ENCODE assay signal across 35 mouse cellular contexts in genomic region chr4:107063214-107063613, GRCm38 (mm10). TPM values are rescaled to one million over a fixed set of nuclear protein-coding genes. Genes with fewer than 3 reads are reported as not detected.
"Had no signal": no experiment of that assay in that cellular context is flagged by ENCODE, and none has a peak within 500 bp of the region (broad histone marks: within the 10 kb centered on the region; RNA-seq: fewer than 3 reads in every experiment).

No protein-coding gene starts in this region.

- H3K4me3 ChIP-seq: embryonic facial prominence, embryonic 10.5 days; embryonic facial prominence, embryonic 12.5 days; embryonic facial prominence, embryonic 13.5 days; embryonic facial prominence, embryonic 15.5 days; erythroblast, embryonic 14.5 days; forebrain, embryonic 10.5 days; forebrain, embryonic 13.5 days; forebrain, embryonic 15.5 days; gastrocnemius, adult 2 months; heart, adult 2 months; heart, embryonic 10.5 days had no signal

- DNase-seq: cerebellum, adult 9-11 months; cerebellum, postnatal 10 days; cerebellum, postnatal 14 days; cerebellum, postnatal 25 days; cerebellum, postnatal 36 days; embryo, embryonic 11 days; forebrain, postnatal 0 days; gastrocnemius, adult 2 months; gastrocnemius, postnatal 10 days; gastrocnemius, postnatal 14 days; gastrocnemius, postnatal 25 days; gastrocnemius, postnatal 36 days; heart, adult 11 months; heart, adult 18-20 months; heart, adult 2 months had no signal

- H3K4me2 ChIP-seq: embryonic facial prominence, embryonic 12.5 days; embryonic facial prominence, embryonic 13.5 days; embryonic facial prominence, embryonic 15.5 days; forebrain, embryonic 13.5 days; forebrain, embryonic 15.5 days; heart, embryonic 11.5 days had no signal

- H3K9me3 ChIP-seq: embryonic facial prominence, embryonic 10.5 days; embryonic facial prominence, embryonic 12.5 days; embryonic facial prominence, embryonic 13.5 days; embryonic facial prominence, embryonic 15.5 days; forebrain, embryonic 10.5 days; forebrain, embryonic 13.5 days; forebrain, embryonic 15.5 days; heart, embryonic 10.5 days had no signal

- H3K27me3 ChIP-seq: embryonic facial prominence, embryonic 12.5 days; embryonic facial prominence, embryonic 13.5 days; embryonic facial prominence, embryonic 15.5 days; forebrain, embryonic 15.5 days had no signal

- H3K27ac ChIP-seq: embryonic facial prominence, embryonic 10.5 days; embryonic facial prominence, embryonic 12.5 days; embryonic facial prominence, embryonic 13.5 days; embryonic facial prominence, embryonic 15.5 days; forebrain, embryonic 10.5 days; forebrain, embryonic 13.5 days; forebrain, embryonic 15.5 days; gastrocnemius, adult 2 months; heart, adult 2 months; heart, embryonic 10.5 days had no signal

- ATAC-seq: forebrain, embryonic 13.5 days; forebrain, embryonic 15.5 days; forebrain, embryonic 16.5 days; forebrain, postnatal 0 days had no signal

- H3K9ac ChIP-seq: embryonic facial prominence, embryonic 12.5 days; embryonic facial prominence, embryonic 13.5 days; embryonic facial prominence, embryonic 15.5 days; forebrain, embryonic 13.5 days; forebrain, embryonic 15.5 days; forebrain, postnatal 0 days had no signal

RNA-seq across cellular contexts. Expression of gene Cdcp2, which starts 33.5 kb away (rescaled TPM):
- total RNA-seq: common myeloid progenitor, adult 5-6 weeks; forebrain, postnatal 0 days; gastrocnemius, adult 18-20 months; gastrocnemius, adult 2 months; gastrocnemius, adult 8-10 months; gastrocnemius, postnatal 10 days; gastrocnemius, postnatal 14 days; gastrocnemius, postnatal 25 days; gastrocnemius, postnatal 36 days; gastrocnemius, postnatal 4 days; granulocyte monocyte progenitor cell, adult 5-6 weeks; heart, adult 18-20 months; heart, adult 2 months; heart, adult 8-10 months had no signal
- polyA plus RNA-seq: cortical plate, adult 2 months; embryonic facial prominence, embryonic 11.5 days; embryonic facial prominence, embryonic 13.5 days; embryonic facial prominence, embryonic 15.5 days; forebrain, embryonic 13.5 days; forebrain, embryonic 15.5 days; forebrain, embryonic 16.5 days; forebrain, postnatal 0 days; frontal cortex, adult 2 months; heart, adult 2 months; heart, embryonic 10.5 days; heart, embryonic 11.5 days had no signal
